Mouse (Mus musculus) thymus, adult 2 months (tissue): ENCODE results near the gene Akt3.

Experiments
- CTCF ChIP-seq: fragments of 200-500 bp; IDR thresholded peaks from 2 replicates; pipeline ENCODE4 v1.5.1; 2012; ENCODE audit warnings: mild to moderate bottlenecking, control low read depth, low read length, moderate library complexity, borderline replicate concordance; ENCODE audit not compliant: control insufficient read depth, poor library complexity, insufficient read depth; ENCODE audit errors: extremely low read depth
- POLR2A ChIP-seq: fragments of 200-500 bp; IDR thresholded peaks from 2 replicates; pipeline ENCODE4 v1.6.1; 2012; ENCODE audit warnings: mild to moderate bottlenecking, low read length, control low read depth, moderate library complexity; ENCODE audit not compliant: control insufficient read depth, poor library complexity, insufficient read depth; ENCODE audit errors: extremely low read depth

GRCm38 (mm10) chr1:177081957-177082645, 175.9 kb downstream of the Akt3 start:
- TF ChIP-seq POLR2A (no peak), CTCF (no peak)
